Mouse (Mus musculus) C3H10T1/2 (cell line): Measurements from ENCODE around the gene Olfr213. TPM values are rescaled to one million over a fixed set of nuclear protein-coding genes. Genes with fewer than 3 reads are reported as not detected.

Source experiments
- polyA plus RNA-seq, 2 experiments: library from polyadenylated mRNA; unstranded; fragments of >200 nt; fragmentation: generic; extraction: Trizol; gene quantifications; one replicate each; pipeline ENCODE4 v1.2.1; 2012; ENCODE audit warnings: missing spikeins in 2 of 2

Olfr213 gene
- polyA plus RNA-seq = not detected

DNA sequence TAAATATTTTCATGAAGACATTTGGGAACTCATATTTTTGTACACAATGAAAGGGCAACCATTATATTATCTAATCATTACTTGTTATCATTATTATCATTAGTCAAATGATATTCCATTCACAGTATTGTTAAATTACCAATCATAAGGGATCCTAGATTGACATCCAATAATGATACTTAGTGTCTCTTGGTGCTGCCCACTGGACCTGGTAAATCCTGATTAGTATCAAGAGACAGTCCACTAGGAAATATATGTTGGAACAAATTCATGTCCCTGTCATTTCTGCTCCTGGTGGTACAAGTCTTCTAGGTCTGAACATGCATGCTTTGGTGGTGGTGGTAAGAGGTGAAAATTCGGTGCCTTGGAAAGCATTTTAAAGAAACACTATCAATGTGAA, at the start of gene Olfr213:
TSS of gene Olfr213 (plus strand) at position 301 of the 400 bp plus-strand sequence.

GRCm38 (mm10) chr6:116488791-116489190, 49.5 kb upstream of the Olfr213 start, which contains the start of gene Olfr211:
TSS of gene Olfr211 (plus strand) at chr6:116489091.

GRCm38 (mm10) chr6:116506302-116507003, 31.8 kb upstream of the Olfr213 start, which contains the start of gene Olfr212:
TSS of gene Olfr212 (plus strand) at chr6:116506516.

GRCm38 (mm10) chr6:116550841-116551240, 12.6 kb downstream of the Olfr213 start, which contains the start of gene Gm5580:
TSS of gene Gm5580 (plus strand) at chr6:116551141.

GRCm38 (mm10) chr6:116553935-116554334, 15.7 kb downstream of the Olfr213 start, which contains the start of gene Olfr214:
TSS of gene Olfr214 (plus strand) at chr6:116554235.

DNA sequence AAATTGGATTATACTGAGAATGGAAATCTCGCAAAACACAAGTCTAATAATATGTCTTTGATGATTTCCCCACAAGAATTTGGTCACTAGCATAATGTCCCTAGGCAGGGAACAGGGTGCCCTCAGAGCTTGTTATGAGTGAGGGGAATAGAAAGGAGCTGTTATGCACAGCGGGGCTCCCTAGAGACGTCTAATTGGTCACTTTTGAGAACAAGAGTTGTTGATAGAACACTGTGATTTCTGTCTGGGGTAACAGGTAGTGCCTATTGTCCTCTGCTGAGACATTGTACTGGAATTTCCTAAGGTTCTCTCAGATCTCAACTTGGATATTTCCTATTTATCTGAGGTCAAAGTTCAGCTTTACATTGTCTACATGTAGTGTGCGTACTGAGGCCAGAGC, 45.8 kb downstream of the Olfr213 start, which contains the start of gene Olfr215:
TSS of gene Olfr215 (minus strand) at position 101 of the 400 bp plus-strand sequence.

Other genes starting within 250 kb of the Olfr213 start
- gene March8, start 200.4 kb upstream of the Olfr213 start, polyA plus RNA-seq = 10 to 100 TPM in 1 of 2 experiments, 1 to 10 TPM in 1; 2.6 to 20.2 TPM
- not detected for gene Alox5, start 77.3 kb upstream of the Olfr213 start, polyA plus RNA-seq
- gene Olfr211, start 49.4 kb upstream of the Olfr213 start, polyA plus RNA-seq = not detected
- gene Olfr212, start 31.9 kb upstream of the Olfr213 start, polyA plus RNA-seq = not detected
- under 1 TPM; 0.33 to 0.67 TPM for gene Gm5580, start 12.7 kb downstream of the Olfr213 start, polyA plus RNA-seq
- not detected for gene Olfr214, start 15.8 kb downstream of the Olfr213 start, polyA plus RNA-seq
- not detected for gene Olfr215, start 45.7 kb downstream of the Olfr213 start, polyA plus RNA-seq
- not detected for gene Zfp422, start 90.5 kb downstream of the Olfr213 start, polyA plus RNA-seq
- gene Depp1, start 112.2 kb downstream of the Olfr213 start, polyA plus RNA-seq = 1 to 10 TPM in 1 of 2 experiments, under 1 TPM in 1; 0.42 to 5.5 TPM
- gene Rassf4, start 135.5 kb downstream of the Olfr213 start, polyA plus RNA-seq = under 1 TPM; 0.01 to 0.12 TPM
- gene Tmem72, start 178.5 kb downstream of the Olfr213 start, polyA plus RNA-seq = under 1 TPM; under 0.01 to 0.02 TPM